Mouse (Mus musculus): ENCODE data around the gene Pla2g12a. TPM values are rescaled to one million over a fixed set of nuclear protein-coding genes. Genes with fewer than 3 reads are reported as not detected.

The Pla2g12a gene
- polyA plus RNA-seq, 1 experiment from 2014 or later: 28.1 TPM

GRCm38 (mm10) chr3:129903369-129903768 lies 25.0 kb downstream of the Pla2g12a start:
- ATAC-seq (ENCODE audit: insufficient number of reproducible peaks, low FRiP score, low TSS enrichment, low read depth): no peak
- Histone ChIP-seq H3K27me3 (no peaks in the 10 kb centered on the region), H3K4me3 (no peak overlapping the region), H3K4me1 (peaks cover 20% of the 10 kb centered on the region), H3K27ac (no peak overlapping the region), H3K4me2 (no peak overlapping the region), H3K36me3 (peaks cover 20% of the 10 kb centered on the region), H3K9me3 (no peaks in the 10 kb centered on the region), H3K9ac (no peak overlapping the region)
- 85% methylated on average over 3 of the region's 3 CpGs for WGBS

DNA sequence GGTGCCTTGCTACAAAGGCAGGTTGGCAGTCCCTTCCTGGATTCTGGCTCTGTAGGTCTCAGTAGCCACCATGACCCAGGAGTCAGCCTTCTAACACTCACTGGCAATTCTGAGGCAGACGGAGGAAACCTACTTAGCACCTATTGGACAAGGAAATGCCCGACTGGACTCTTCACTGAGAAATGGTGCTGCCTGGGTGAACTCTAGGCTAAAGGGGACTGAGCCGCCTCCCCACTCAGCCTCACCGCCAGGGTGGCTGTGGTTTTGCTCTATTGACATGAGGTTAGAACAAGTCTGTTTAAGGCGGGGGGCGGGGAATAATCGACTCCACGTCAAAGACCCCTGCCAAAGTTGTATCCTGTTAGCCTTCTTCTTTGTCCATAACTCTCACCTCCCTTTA lies 25.5 kb downstream of the Pla2g12a start:
- Histone ChIP-seq H3K9me3 (no peaks in the 10 kb centered on the region), H3K9ac (no peak overlapping the region), H3K27me3 (no peaks in the 10 kb centered on the region), H3K4me2 (no peak overlapping the region), H3K4me3 (no peak overlapping the region), H3K36me3 (peaks cover 25% of the 10 kb centered on the region), H3K4me1 (peaks cover 20% of the 10 kb centered on the region), H3K27ac (no peak overlapping the region)
- WGBS: 84% methylated on average over 8 of the region's 8 CpGs
- no peak for ATAC-seq (ENCODE audit: insufficient number of reproducible peaks, low FRiP score, low TSS enrichment, low read depth)

DNA sequence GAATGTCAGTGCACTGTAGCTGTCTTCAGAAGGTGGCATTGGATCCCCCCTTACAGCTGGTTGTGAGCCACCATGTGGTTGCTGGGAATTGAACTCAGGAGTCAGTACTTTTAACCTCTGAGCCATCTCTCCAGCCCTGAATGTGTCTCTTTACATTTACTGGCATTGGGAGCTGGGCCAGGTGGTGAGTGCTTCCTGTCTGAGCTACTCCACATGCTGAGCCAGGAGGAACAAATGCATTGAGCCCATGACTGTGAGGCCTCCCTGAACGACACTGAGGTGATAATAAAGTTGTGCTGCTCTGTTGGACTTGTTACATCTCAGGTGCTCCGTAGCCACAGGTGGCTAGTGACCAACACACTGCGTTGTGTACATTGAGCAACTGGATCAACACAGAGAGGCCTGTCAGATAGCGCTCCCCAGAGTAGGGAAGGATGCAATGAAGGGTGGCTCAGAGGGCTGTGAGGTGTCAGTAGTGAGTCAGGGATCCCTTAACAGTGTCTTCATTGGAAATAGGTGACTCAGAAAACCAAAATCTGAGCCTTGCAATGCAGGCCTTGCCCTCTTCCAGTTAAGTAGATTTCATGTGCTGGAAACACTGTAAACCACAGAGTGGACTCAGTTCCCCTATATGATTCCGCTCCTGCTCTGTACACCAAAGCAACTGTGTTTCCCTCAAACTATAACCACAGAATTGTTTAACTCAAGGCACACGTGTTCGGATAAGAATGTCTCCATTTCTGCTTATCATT lies 26.2 kb downstream of the Pla2g12a start:
- WGBS: 84% methylated on average over 7 of the region's 7 CpGs

GRCm38 (mm10) chr3:129912025-129912424 lies 33.6 kb downstream of the Pla2g12a start:
- ATAC-seq (ENCODE audit: insufficient number of reproducible peaks, low FRiP score, low TSS enrichment, low read depth): no peak
- WGBS: 93% methylated on average over 14 of the region's 14 CpGs
- no peak overlapping the region for H3K4me2 ChIP-seq
- no peak overlapping the region for H3K27ac ChIP-seq
- no peaks in the 10 kb centered on the region for H3K4me1 ChIP-seq
- no peak overlapping the region for H3K4me3 ChIP-seq
- H3K27me3 ChIP-seq: no peaks in the 10 kb centered on the region
- H3K9ac ChIP-seq: no peak overlapping the region
- no peaks in the 10 kb centered on the region for H3K9me3 ChIP-seq
- peaks cover 62% of the 10 kb centered on the region for H3K36me3 ChIP-seq

More for the DNA sequence above, 26.2 kb downstream of the Pla2g12a start:
- H3K4me1 ChIP-seq: peaks cover 20% of the 10 kb centered on the region
- peaks cover 32% of the 10 kb centered on the region for H3K36me3 ChIP-seq
- H3K27me3 ChIP-seq: no peaks in the 10 kb centered on the region
- no peak overlapping the region for H3K4me3 ChIP-seq
- H3K9me3 ChIP-seq: no peaks in the 10 kb centered on the region
- H3K9ac ChIP-seq: no peak overlapping the region
- no peak overlapping the region for H3K27ac ChIP-seq
- no peak overlapping the region for H3K4me2 ChIP-seq
- no peak for ATAC-seq (ENCODE audit: insufficient number of reproducible peaks, low FRiP score, low TSS enrichment, low read depth)

GRCm38 (mm10) chr3:129913241-129913640 lies 34.8 kb downstream of the Pla2g12a start:
- H3K4me2 ChIP-seq: no peak overlapping the region
- H3K27me3 ChIP-seq: no peaks in the 10 kb centered on the region
- H3K4me1 ChIP-seq: no peaks in the 10 kb centered on the region
- no peak overlapping the region for H3K27ac ChIP-seq
- peaks cover 57% of the 10 kb centered on the region for H3K36me3 ChIP-seq
- H3K9ac ChIP-seq: no peak overlapping the region
- ATAC-seq (ENCODE audit: insufficient number of reproducible peaks, low FRiP score, low TSS enrichment, low read depth): no peak
- no peak overlapping the region for H3K4me3 ChIP-seq
- WGBS: 94% methylated on average over 13 of the region's 13 CpGs
- H3K9me3 ChIP-seq: no peaks in the 10 kb centered on the region

DNA sequence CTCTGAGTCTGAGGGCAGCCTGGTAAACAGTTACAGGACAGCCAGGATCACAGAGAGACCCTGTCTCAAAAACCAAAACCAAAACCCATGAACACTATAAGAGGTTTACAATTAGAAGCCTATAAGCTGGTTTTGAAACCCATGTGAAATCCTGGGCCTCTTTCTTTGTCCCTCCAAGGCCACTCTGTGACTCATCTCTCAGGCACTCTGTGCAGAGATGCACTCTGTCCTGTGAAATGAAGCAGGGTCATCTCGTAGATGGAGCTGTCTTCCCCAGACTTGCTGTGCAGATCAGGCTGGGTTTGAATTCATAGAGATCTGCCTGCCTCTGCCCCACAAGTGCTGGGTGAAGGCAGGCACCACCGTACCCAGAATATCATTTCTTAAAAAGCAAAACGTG lies 39.0 kb downstream of the Pla2g12a start:
- Histone ChIP-seq H3K36me3 (peaks cover 20% of the 10 kb centered on the region), H3K27ac (no peak overlapping the region), H3K9me3 (no peaks in the 10 kb centered on the region), H3K4me1 (no peaks in the 10 kb centered on the region), H3K4me3 (no peak overlapping the region), H3K27me3 (no peaks in the 10 kb centered on the region), H3K9ac (no peak overlapping the region), H3K4me2 (no peak overlapping the region)
- WGBS: 82% methylated on average over 3 of the region's 3 CpGs
- no peak for ATAC-seq (ENCODE audit: insufficient number of reproducible peaks, low FRiP score, low TSS enrichment, low read depth)

DNA sequence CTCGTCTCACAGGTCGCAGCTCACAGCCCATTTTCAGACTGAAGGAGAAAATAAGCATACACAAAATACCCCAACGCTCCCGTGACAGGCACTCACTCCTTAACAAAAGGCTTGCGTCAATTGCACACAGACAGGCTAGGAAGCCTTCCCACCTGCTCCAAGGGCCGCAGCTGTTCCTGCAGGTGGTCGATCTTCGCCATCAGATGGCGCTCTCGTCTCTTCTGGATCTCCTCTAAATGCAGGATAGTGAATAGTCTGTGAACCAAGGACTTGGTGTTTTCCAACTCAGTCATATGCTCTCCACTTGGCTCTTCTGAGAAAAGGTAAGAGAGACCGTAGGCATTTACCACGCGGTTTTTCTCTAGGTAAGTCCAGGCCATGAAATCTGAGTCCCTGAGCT lies 40.0 kb downstream of the Pla2g12a start:
- Histone ChIP-seq H3K27ac (no peak overlapping the region), H3K9me3 (no peaks in the 10 kb centered on the region), H3K27me3 (no peaks in the 10 kb centered on the region), H3K4me2 (no peak overlapping the region), H3K9ac (no peak overlapping the region), H3K36me3 (peaks cover 11% of the 10 kb centered on the region), H3K4me1 (no peaks in the 10 kb centered on the region), H3K4me3 (no peak overlapping the region)
- WGBS: 18% methylated on average over 13 of the region's 13 CpGs
- ATAC-seq (ENCODE audit: insufficient number of reproducible peaks, low FRiP score, low TSS enrichment, low read depth): no peak

DNA sequence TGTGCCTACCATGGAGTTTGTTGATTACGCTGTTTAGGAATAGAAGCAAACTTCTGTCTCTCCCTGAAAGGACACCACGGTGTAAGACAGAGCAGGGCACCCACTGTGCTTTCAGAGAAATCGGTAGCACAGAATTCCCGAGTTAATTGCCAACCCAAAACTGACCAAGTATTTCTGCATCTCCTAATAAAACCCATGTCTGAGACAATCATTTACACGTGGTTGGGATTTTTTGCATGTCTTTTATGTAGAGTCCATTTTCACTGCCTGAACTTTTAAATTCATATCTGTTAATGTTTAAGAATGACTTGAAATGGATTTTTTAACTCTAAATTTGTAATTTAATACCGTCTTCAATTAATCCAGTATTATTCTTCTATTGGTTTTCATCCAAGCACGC lies 45.2 kb downstream of the Pla2g12a start:
- Histone ChIP-seq H3K27ac (no peak overlapping the region), H3K4me3 (no peak overlapping the region), H3K36me3 (no peaks in the 10 kb centered on the region), H3K9ac (no peak overlapping the region), H3K9me3 (no peaks in the 10 kb centered on the region), H3K4me1 (no peaks in the 10 kb centered on the region), H3K27me3 (no peaks in the 10 kb centered on the region), H3K4me2 (no peak overlapping the region)
- ATAC-seq (ENCODE audit: insufficient number of reproducible peaks, low FRiP score, low TSS enrichment, low read depth): no peak
- 87% methylated on average over 7 of the region's 7 CpGs for WGBS

DNA sequence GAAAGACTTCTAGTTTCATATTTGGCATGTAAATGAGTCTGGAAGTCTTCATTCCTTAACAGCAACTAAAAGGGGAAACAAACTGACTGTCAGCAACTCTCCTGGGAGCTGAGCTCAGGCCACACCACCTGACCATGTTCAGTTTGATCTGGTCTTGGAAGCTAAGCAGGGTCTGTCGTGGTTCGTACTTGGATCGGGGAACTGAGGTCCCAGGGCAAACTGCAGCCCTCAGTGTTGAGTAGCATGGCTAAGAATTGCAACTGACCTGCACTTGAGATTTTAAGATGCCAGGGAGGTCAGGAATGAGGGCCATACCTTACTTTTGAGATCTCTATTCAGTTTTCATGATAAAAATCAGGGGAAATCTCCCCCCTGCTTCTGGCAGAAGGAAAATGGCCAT lies 47.5 kb downstream of the Pla2g12a start:
- Histone ChIP-seq H3K36me3 (no peaks in the 10 kb centered on the region), H3K9ac (no peak overlapping the region), H3K4me3 (no peak overlapping the region), H3K27ac (no peak overlapping the region), H3K9me3 (no peaks in the 10 kb centered on the region), H3K4me2 (no peak overlapping the region), H3K4me1 (no peaks in the 10 kb centered on the region), H3K27me3 (no peaks in the 10 kb centered on the region)
- ATAC-seq (ENCODE audit: insufficient number of reproducible peaks, low FRiP score, low TSS enrichment, low read depth): no peak
- 83% methylated on average over 3 of the region's 3 CpGs for WGBS

DNA sequence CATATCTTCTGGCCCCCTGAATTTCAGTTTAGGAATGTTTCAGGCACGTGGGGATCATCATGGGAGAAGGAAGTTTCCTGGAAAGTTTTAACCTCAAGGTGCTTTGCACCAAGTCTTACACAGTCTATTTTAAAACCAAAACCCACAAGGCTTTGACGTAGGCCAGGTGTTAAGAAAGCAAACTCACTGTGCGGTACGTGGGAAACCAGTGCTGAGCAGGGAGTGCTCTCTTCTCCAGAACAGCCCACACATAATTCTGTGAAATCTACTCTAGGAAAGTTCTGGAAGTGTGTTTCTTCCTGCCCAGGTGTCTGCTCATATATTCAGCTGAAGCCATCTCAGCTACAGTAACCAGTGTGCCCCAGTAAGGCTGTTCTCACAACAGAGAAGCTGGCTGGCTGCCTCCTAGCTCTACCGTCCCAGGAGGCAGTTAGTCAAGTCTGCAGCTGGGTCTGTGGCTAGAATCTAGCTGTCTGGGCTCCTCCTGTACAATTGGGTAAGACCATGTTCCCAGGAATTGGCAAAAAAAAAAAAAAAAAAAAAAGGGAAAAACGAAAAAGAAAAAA lies 51.9 kb downstream of the Pla2g12a start:
- Histone ChIP-seq H3K9me3 (no peaks in the 10 kb centered on the region), H3K4me1 (no peaks in the 10 kb centered on the region), H3K27me3 (no peaks in the 10 kb centered on the region), H3K36me3 (no peaks in the 10 kb centered on the region), H3K4me2 (no peak overlapping the region), H3K9ac (no peak overlapping the region), H3K27ac (no peak overlapping the region), H3K4me3 (no peak overlapping the region)
- ATAC-seq (ENCODE audit: insufficient number of reproducible peaks, low FRiP score, low TSS enrichment, low read depth): no peak
- 44% methylated on average over 6 of the region's 6 CpGs for WGBS

- H3K36me3 ChIP-seq: no peaks in the 10 kb centered on the region
- no peak overlapping the region for H3K9ac ChIP-seq
- ATAC-seq (ENCODE audit: insufficient number of reproducible peaks, low FRiP score, low TSS enrichment, low read depth): no peak
- H3K4me2 ChIP-seq: no peak overlapping the region
- H3K4me3 ChIP-seq: no peak overlapping the region
- no peaks in the 10 kb centered on the region for H3K9me3 ChIP-seq
- 49% methylated on average over 4 of the region's 4 CpGs for WGBS
- no peak overlapping the region for H3K27ac ChIP-seq
- H3K27me3 ChIP-seq: no peaks in the 10 kb centered on the region
- peaks cover 1% of the 10 kb centered on the region; the same call in 1 of the 2 replicates for H3K4me1 ChIP-seq
Observed at GRCm38 (mm10) chr3:129932443-129932842, 54.0 kb downstream of the Pla2g12a start.

DNA sequence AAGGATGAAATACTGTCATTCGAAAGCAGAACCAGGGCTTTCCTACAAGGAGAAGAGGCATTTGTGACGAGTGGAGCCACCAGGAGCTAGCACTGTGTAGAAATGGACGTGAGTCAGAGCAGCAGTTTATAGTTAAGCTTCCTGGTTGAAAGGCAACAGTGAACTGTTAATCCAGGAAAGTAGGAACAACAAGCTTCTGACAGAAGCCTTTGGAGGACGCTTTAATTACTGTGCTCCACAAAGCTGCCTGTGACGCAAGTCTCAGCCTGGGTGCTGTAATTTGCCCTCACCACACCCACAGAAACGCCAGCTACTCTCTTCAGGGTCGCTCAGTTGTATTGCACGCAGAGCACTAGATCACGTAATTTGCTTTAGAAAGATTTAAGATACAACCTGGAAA lies 58.2 kb downstream of the Pla2g12a start:
- Histone ChIP-seq H3K36me3 (no peaks in the 10 kb centered on the region), H3K4me1 (peaks cover 8% of the 10 kb centered on the region; the same call in 1 of the 2 replicates), H3K27ac (no peak overlapping the region), H3K9me3 (no peaks in the 10 kb centered on the region), H3K9ac (no peak overlapping the region), H3K4me2 (no peak overlapping the region), H3K27me3 (no peaks in the 10 kb centered on the region), H3K4me3 (no peak overlapping the region)
- 34% methylated on average over 9 of the region's 9 CpGs for WGBS
- ATAC-seq (ENCODE audit: insufficient number of reproducible peaks, low FRiP score, low TSS enrichment, low read depth): no peak

Measured in limb, embryonic 15.5 days (tissue).